Mouse (Mus musculus): ENCODE measurements around the gene Ndufa11. TPM values are rescaled to one million over a fixed set of nuclear protein-coding genes. Genes with fewer than 3 reads are reported as not detected.
A peak's percentile ranks its signal among the peaks of the same experiment; 100 is the strongest.

The Ndufa11 gene
- polyA plus RNA-seq, 1 experiment = 114 TPM

GRCm38 (mm10) chr17:56715360-56715759, 2.2 kb upstream of the Ndufa11 start:
- Histone ChIP-seq H3K4me3 (ENCODE audit: insufficient read depth, low read length) (no peak overlapping the region), H3K4me1 (ENCODE audit: control insufficient read depth, insufficient read depth, low read length) (no peaks in the 10 kb centered on the region; the same call in 1 of the 2 replicates)
- TF ChIP-seq POLR2A (IDR thresholded peaks at IDR 0.05; ENCODE audit: low read depth, low read length) (no peak), CTCF (IDR thresholded peaks at IDR 0.05; ENCODE audit: borderline replicate concordance, insufficient read depth, low read length) (no peak)

DNA sequence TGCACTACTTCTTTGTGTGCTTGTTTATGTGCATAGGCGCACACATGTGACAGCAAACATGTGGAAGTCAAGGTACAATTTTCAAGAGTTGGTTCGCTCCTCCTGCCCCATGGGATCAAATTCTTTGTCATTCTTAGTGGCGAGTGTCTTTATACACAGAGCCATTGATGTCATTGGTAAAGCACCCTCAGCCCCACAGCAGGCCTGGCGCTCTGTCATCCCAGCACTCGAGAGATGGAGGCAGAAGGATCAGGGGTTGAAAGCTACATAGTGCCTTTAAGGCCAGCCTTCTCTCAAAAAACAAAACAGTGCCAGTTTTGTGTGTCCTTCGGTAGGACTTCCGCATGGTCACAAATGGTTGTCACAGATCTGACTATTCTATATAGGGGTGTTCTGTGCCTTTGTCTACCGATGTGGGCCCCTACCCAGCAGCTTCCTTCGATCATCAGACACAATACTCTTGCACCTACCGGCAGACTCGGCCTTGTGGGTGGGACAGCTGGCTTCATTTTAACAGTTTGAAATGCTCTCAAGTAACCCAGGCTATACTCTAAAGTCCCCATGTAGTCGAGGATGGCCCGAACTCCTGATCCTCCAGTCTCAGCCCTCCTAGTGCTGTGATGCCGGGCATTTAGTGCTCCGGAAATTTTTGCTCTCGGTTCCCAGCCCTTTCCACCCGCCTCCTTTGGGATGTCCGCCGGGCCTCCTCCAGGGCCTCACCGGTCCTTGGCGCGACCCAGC, 1.5 kb upstream of the Ndufa11 start:
- Histone ChIP-seq H3K4me1 (ENCODE audit: control insufficient read depth, insufficient read depth, low read length) (no peaks in the 10 kb centered on the region; the same call in 1 of the 2 replicates), H3K4me3 (ENCODE audit: insufficient read depth, low read length) (peak overlapping the region; percentile 58), H3K27ac (ENCODE audit: insufficient read depth, low read length) (peak overlapping the region; percentile 4; the same call in 1 of the 2 replicates)
- TF ChIP-seq POLR2A (IDR thresholded peaks at IDR 0.05; ENCODE audit: low read depth, low read length) = no peak; the same call in 1 of the 2 replicates
- TF ChIP-seq CTCF (IDR thresholded peaks at IDR 0.05; ENCODE audit: borderline replicate concordance, insufficient read depth, low read length) = no peak

More at GRCm38 (mm10) chr17:56715360-56715759, 2.2 kb upstream of the Ndufa11 start:
- no peak overlapping the region for H3K27ac ChIP-seq (ENCODE audit: insufficient read depth, low read length)

GRCm38 (mm10) chr17:56716655-56717362, 758 bp upstream of the Ndufa11 start:
- H3K27ac ChIP-seq (ENCODE audit: insufficient read depth, low read length) = peak overlapping the region; percentile 7; the same call in 1 of the 2 replicates
- no peaks in the 10 kb centered on the region; the same call in 1 of the 2 replicates for H3K4me1 ChIP-seq (ENCODE audit: control insufficient read depth, insufficient read depth, low read length)
- peak overlapping the region; percentile 62 for H3K4me3 ChIP-seq (ENCODE audit: insufficient read depth, low read length)
- TF ChIP-seq POLR2A (IDR thresholded peaks at IDR 0.05; ENCODE audit: low read depth, low read length) (peak; percentile 79), CTCF (IDR thresholded peaks at IDR 0.05; ENCODE audit: borderline replicate concordance, insufficient read depth, low read length) (no peak)

- no peak overlapping the region for H3K4me3 ChIP-seq (ENCODE audit: insufficient read depth, low read length)
- no peaks in the 10 kb centered on the region for H3K4me1 ChIP-seq (ENCODE audit: control insufficient read depth, insufficient read depth, low read length)
- no peak for TF ChIP-seq POLR2A (IDR thresholded peaks at IDR 0.05; ENCODE audit: low read depth, low read length)
- TF ChIP-seq CTCF (IDR thresholded peaks at IDR 0.05; ENCODE audit: borderline replicate concordance, insufficient read depth, low read length) = no peak
- H3K27ac ChIP-seq (ENCODE audit: insufficient read depth, low read length) = no peak overlapping the region
Observed at GRCm38 (mm10) chr17:56722441-56722840, 4.9 kb downstream of the Ndufa11 start.

- Histone ChIP-seq H3K4me3 (ENCODE audit: insufficient read depth, low read length) (no peak overlapping the region), H3K27ac (ENCODE audit: insufficient read depth, low read length) (no peak overlapping the region), H3K4me1 (ENCODE audit: control insufficient read depth, insufficient read depth, low read length) (no peaks in the 10 kb centered on the region)
- TF ChIP-seq CTCF (IDR thresholded peaks at IDR 0.05; ENCODE audit: borderline replicate concordance, insufficient read depth, low read length) (no peak), POLR2A (IDR thresholded peaks at IDR 0.05; ENCODE audit: low read depth, low read length) (no peak)
Observed at GRCm38 (mm10) chr17:56723419-56724161, 6.0 kb downstream of the Ndufa11 start.

GRCm38 (mm10) chr17:56727029-56727649, 9.6 kb downstream of the Ndufa11 start:
- H3K4me1 ChIP-seq (ENCODE audit: control insufficient read depth, insufficient read depth, low read length) = no peaks in the 10 kb centered on the region
- no peak overlapping the region for H3K4me3 ChIP-seq (ENCODE audit: insufficient read depth, low read length)
- TF ChIP-seq CTCF (IDR thresholded peaks at IDR 0.05; ENCODE audit: borderline replicate concordance, insufficient read depth, low read length) (no peak), POLR2A (IDR thresholded peaks at IDR 0.05; ENCODE audit: low read depth, low read length) (no peak)
- no peak overlapping the region for H3K27ac ChIP-seq (ENCODE audit: insufficient read depth, low read length)

DNA sequence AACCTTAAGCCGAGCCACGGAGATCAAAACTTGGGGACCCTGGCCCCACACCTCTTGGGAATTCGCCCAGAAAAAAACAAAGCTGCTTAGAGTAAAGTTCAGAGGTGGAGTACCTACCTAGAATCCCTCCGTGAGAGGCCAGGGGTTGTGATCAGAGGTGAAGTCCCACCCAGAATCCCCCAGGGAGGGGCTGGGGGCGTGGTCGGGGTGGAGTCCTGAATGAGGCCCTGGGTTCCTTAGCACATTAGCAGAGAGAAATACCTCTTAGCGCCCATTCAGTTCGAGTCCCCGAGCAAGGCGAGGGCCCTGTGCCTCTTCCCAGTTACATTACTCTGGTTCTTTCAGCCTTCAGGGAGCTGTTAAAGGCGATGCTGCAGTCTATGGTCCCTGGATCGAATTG, 10.1 kb downstream of the Ndufa11 start:
- H3K4me1 ChIP-seq (ENCODE audit: control insufficient read depth, insufficient read depth, low read length) = no peaks in the 10 kb centered on the region
- TF ChIP-seq POLR2A (IDR thresholded peaks at IDR 0.05; ENCODE audit: low read depth, low read length) (no peak), CTCF (IDR thresholded peaks at IDR 0.05; ENCODE audit: borderline replicate concordance, insufficient read depth, low read length) (no peak)
- H3K27ac ChIP-seq (ENCODE audit: insufficient read depth, low read length) = no peak overlapping the region
- no peak overlapping the region for H3K4me3 ChIP-seq (ENCODE audit: insufficient read depth, low read length)

- no peaks in the 10 kb centered on the region for H3K4me1 ChIP-seq (ENCODE audit: control insufficient read depth, insufficient read depth, low read length)
- H3K4me3 ChIP-seq (ENCODE audit: insufficient read depth, low read length) = no peak overlapping the region
- TF ChIP-seq POLR2A (IDR thresholded peaks at IDR 0.05; ENCODE audit: low read depth, low read length) (no peak), CTCF (IDR thresholded peaks at IDR 0.05; ENCODE audit: borderline replicate concordance, insufficient read depth, low read length) (no peak)
- H3K27ac ChIP-seq (ENCODE audit: insufficient read depth, low read length) = no peak overlapping the region
Observed at GRCm38 (mm10) chr17:56728117-56728516, 10.6 kb downstream of the Ndufa11 start.

DNA sequence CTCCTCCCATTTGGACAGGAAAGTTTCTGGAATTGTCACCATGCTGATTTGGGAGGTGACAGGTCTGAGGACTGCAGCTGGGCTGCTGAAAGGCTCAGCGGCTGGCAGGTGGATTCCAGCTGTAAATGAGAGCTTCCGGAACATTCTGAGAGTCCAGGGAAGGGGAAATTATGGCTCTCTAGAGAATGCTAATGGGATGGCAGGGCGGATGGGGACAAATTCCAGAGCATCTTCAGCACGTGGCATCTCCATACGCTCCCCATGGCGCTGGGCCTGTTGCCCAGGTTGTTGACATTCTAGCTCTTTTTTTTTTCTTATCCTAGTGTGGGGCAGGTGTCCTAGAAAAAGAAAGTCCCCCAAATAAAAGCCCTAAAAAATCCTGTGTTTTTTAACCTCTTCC, 11.6 kb downstream of the Ndufa11 start:
- TF ChIP-seq POLR2A (IDR thresholded peaks at IDR 0.05; ENCODE audit: low read depth, low read length) = no peak
- TF ChIP-seq CTCF (IDR thresholded peaks at IDR 0.05; ENCODE audit: borderline replicate concordance, insufficient read depth, low read length) = no peak
- Histone ChIP-seq H3K4me3 (ENCODE audit: insufficient read depth, low read length) (no peak overlapping the region), H3K4me1 (ENCODE audit: control insufficient read depth, insufficient read depth, low read length) (no peaks in the 10 kb centered on the region), H3K27ac (ENCODE audit: insufficient read depth, low read length) (no peak overlapping the region)

All from embryonic fibroblast, embryonic 13.5 days (primary cell).